Mouse (Mus musculus): ENCODE measurements around the gene Calcrl. TPM values are rescaled to one million over a fixed set of nuclear protein-coding genes. Genes with fewer than 3 reads are reported as not detected.
A peak's percentile ranks its signal among the peaks of the same experiment; 100 is the strongest.

The Calcrl gene
- total RNA-seq (2014; rRNA removed) (19.8 and 31.9 TPM in 2 replicates), polyA plus RNA-seq (2015; fragmentation: Nextera tagmentation; extraction: Ambion mirVana) (12.0 and 16.8 TPM in 2 replicates)

DNA sequence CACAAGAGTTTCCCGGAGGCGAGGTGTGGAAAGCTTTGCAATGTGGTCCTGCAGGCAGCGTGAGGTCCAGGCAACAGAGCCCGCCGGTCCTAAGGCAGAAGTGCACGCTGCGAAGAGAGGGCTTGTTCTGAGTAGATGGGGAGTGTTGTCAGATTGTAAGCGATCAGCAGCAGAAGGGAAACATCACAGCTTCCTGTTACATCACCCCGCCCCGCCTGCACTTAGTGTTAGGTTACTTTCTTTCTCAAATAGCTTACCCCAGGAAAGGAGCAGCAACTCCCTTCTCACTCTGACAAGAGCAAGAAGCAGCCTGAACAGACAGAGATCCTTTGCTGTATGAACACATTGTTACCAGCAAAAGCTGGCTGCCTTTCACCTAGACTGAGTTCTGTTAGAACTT lies at the start of gene Calcrl:
Gene Calcrl, minus strand, starts transcription at position 274 of the 400 bp plus-strand sequence.
- Histone ChIP-seq H3K27ac (peak within 1 kb of the TSS; percentile 64; the same call in 1 of the 2 replicates), H3K36me3 (ENCODE audit: insufficient read depth, low read length) (no peaks in the 10 kb centered on the region), H3K4me2 (ENCODE audit: low read depth, low read length) (peak within 1 kb of the TSS; percentile 66), H3K4me1 (ENCODE audit: insufficient read depth, low read length) (no peaks in the 10 kb centered on the region), H3K27me3 (ENCODE audit: insufficient read depth, low read length) (no peaks in the 10 kb centered on the region), H3K9me3 (ENCODE audit: low read length) (no peaks in the 10 kb centered on the region), H3K4me3 (ENCODE audit: low read length) (peak within 1 kb of the TSS; percentile 37), H3K9ac (replicated peaks; ENCODE audit: low read length) (peak within 1 kb of the TSS; percentile 45)
- ATAC-seq (peak; percentile 82), DNase-seq (ENCODE audit: low spot score) (peak; percentile 67)
- no peak for TF ChIP-seq CTCF (IDR thresholded peaks at IDR 0.05; ENCODE audit: low read depth)
- under 1% methylated on average over 10 of the region's 10 CpGs for WGBS

DNA sequence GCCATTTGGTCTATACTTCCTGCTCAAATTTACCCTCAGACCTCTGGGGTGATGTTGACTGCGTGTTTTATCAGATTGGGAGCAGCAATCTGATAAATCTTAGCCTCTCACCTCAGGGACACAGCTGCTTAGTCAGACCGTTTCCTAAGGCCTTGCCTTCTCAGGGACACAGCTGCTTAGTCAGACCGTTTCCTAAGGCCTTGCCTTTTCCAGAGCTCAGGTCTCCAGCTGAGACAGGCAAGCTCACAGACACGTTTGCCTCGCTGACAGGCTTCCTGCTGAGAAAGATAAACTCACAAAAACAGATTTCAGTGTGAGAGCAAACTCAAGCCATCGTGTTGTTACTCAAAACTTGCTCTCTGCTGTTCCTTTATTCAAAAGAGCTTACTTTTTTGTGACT lies 49.4 kb upstream of the Calcrl start:
- Histone ChIP-seq H3K36me3 (ENCODE audit: insufficient read depth, low read length) (no peaks in the 10 kb centered on the region), H3K4me3 (ENCODE audit: low read length) (no peak overlapping the region), H3K4me1 (ENCODE audit: insufficient read depth, low read length) (no peaks in the 10 kb centered on the region), H3K27ac (no peak overlapping the region), H3K4me2 (ENCODE audit: low read depth, low read length) (no peak overlapping the region), H3K9ac (replicated peaks; ENCODE audit: low read length) (no peak overlapping the region), H3K27me3 (ENCODE audit: insufficient read depth, low read length) (no peaks in the 10 kb centered on the region), H3K9me3 (ENCODE audit: low read length) (no peaks in the 10 kb centered on the region)
- TF ChIP-seq CTCF (IDR thresholded peaks at IDR 0.05; ENCODE audit: low read depth) = no peak
- ATAC-seq (no peak), DNase-seq (ENCODE audit: low spot score) (no peak)
- WGBS = 12% methylated on average over 6 of the region's 6 CpGs

DNA sequence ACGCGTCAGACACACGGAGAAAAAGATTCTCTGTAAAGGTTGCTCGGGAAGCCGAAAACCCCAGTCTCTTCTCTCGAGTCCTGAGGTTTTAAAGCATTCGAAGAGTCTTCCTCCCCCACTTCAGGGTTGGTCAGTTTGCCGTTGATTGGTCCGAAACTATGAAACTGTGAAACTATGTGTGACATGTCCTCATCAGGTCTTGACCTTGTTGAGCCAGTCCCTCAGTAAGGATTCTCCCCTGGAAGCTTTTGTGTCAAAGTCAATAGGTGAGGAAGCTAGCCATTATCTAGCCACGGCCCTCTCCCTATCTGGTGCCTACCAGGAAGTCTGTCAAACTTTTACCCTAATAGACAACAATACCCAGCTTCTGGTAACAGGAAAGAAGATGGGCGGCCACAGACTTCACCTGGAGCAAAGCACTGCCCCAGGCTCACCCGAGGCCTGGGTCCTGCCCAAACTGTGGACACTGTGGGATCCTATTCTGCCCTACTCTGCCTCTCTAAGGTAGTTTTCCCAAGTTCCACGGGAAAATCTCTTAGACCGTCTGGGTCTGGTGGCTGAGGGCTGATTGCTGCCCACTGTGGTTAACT lies 48.8 kb upstream of the Calcrl start:
- no peak for TF ChIP-seq CTCF (IDR thresholded peaks at IDR 0.05; ENCODE audit: low read depth)
- Histone ChIP-seq H3K4me3 (ENCODE audit: low read length) (no peak overlapping the region), H3K4me1 (ENCODE audit: insufficient read depth, low read length) (no peaks in the 10 kb centered on the region), H3K9ac (replicated peaks; ENCODE audit: low read length) (no peak overlapping the region), H3K9me3 (ENCODE audit: low read length) (no peaks in the 10 kb centered on the region), H3K27ac (no peak overlapping the region), H3K27me3 (ENCODE audit: insufficient read depth, low read length) (no peaks in the 10 kb centered on the region), H3K36me3 (ENCODE audit: insufficient read depth, low read length) (no peaks in the 10 kb centered on the region), H3K4me2 (ENCODE audit: low read depth, low read length) (no peak overlapping the region)
- WGBS = 80% methylated on average over 14 of the region's 14 CpGs
- ATAC-seq (no peak), DNase-seq (ENCODE audit: low spot score) (no peak)

DNA sequence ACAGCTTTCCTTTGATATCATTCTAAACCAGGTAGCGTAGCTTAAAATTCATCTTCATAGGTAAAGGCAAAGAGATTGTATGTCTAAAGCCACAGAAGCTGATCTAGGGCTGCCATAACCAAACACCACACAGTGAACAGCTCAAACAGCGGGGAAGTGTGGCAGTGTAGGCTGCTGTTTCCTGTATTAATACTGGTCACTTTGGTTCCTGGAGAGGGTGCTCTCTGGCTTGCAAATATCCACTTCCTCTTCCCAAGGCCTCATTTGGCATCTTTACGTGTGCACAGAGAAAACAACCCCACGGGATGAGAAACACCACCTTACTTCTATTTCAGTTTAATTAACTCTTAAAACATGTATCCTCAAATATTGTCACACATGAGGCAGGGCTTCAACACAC lies 42.2 kb upstream of the Calcrl start:
- Histone ChIP-seq H3K4me3 (ENCODE audit: low read length) (no peak overlapping the region), H3K36me3 (ENCODE audit: insufficient read depth, low read length) (no peaks in the 10 kb centered on the region), H3K4me2 (ENCODE audit: low read depth, low read length) (no peak overlapping the region), H3K4me1 (ENCODE audit: insufficient read depth, low read length) (no peaks in the 10 kb centered on the region), H3K27me3 (ENCODE audit: insufficient read depth, low read length) (no peaks in the 10 kb centered on the region), H3K9ac (replicated peaks; ENCODE audit: low read length) (no peak overlapping the region), H3K27ac (no peak overlapping the region), H3K9me3 (ENCODE audit: low read length) (no peaks in the 10 kb centered on the region)
- WGBS = 83% methylated on average over 4 of the region's 4 CpGs
- ATAC-seq (no peak), DNase-seq (ENCODE audit: low spot score) (no peak)
- TF ChIP-seq CTCF (IDR thresholded peaks at IDR 0.05; ENCODE audit: low read depth) = no peak

DNA sequence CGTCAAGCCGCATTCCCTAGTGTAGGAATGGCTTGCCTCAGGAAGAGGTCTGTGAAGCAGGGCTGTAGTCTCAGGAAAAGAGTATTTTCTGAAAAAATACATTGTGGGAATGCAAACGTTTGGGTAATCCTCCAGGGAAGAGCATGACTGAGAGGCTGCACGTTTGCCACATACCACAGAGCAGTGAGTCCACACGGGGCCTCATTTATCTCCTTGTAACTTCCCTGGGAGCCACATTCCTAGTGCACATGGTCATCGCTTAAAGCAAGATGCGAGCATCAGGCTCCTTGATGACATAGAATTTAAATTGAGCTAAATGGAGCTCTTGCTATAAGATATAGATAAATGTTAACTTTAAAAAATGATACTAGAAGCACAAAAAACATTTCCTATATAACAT lies 39.7 kb upstream of the Calcrl start:
- Histone ChIP-seq H3K36me3 (ENCODE audit: insufficient read depth, low read length) (no peaks in the 10 kb centered on the region), H3K4me2 (ENCODE audit: low read depth, low read length) (no peak overlapping the region), H3K4me3 (ENCODE audit: low read length) (no peak overlapping the region), H3K27ac (no peak overlapping the region), H3K9me3 (ENCODE audit: low read length) (no peaks in the 10 kb centered on the region), H3K4me1 (ENCODE audit: insufficient read depth, low read length) (no peaks in the 10 kb centered on the region), H3K9ac (replicated peaks; ENCODE audit: low read length) (no peak overlapping the region), H3K27me3 (ENCODE audit: insufficient read depth, low read length) (no peaks in the 10 kb centered on the region)
- no peak for TF ChIP-seq CTCF (IDR thresholded peaks at IDR 0.05; ENCODE audit: low read depth)
- DNase-seq (ENCODE audit: low spot score) (no peak), ATAC-seq (no peak)
- WGBS = 50% methylated on average over 7 of the region's 7 CpGs

DNA sequence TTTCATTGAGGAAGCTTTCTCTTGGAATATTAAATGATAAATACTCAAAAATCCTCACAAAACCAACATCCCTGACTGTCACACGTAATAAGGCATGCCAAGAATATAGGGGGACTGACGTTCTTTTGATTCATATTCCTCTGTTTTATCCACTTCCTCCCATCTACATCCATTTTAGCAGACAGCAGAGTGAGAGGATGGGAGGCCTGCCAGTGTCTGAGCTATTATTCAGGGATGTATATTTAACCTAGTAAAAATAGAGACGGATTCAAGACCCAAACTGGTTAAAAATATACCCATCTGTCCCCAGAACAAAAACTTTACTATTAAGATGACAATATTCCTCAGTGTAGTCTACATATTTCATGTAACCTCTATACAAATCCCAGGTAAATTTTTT lies 37.2 kb upstream of the Calcrl start:
- Histone ChIP-seq H3K4me3 (ENCODE audit: low read length) (no peak overlapping the region), H3K4me2 (ENCODE audit: low read depth, low read length) (no peak overlapping the region), H3K4me1 (ENCODE audit: insufficient read depth, low read length) (no peaks in the 10 kb centered on the region), H3K9ac (replicated peaks; ENCODE audit: low read length) (no peak overlapping the region), H3K27ac (no peak overlapping the region), H3K27me3 (ENCODE audit: insufficient read depth, low read length) (no peaks in the 10 kb centered on the region), H3K9me3 (ENCODE audit: low read length) (no peaks in the 10 kb centered on the region), H3K36me3 (ENCODE audit: insufficient read depth, low read length) (no peaks in the 10 kb centered on the region)
- WGBS = 92% methylated on average over 3 of the region's 3 CpGs
- TF ChIP-seq CTCF (IDR thresholded peaks at IDR 0.05; ENCODE audit: low read depth) = no peak
- DNase-seq (ENCODE audit: low spot score) = no peak
- ATAC-seq = no peak

DNA sequence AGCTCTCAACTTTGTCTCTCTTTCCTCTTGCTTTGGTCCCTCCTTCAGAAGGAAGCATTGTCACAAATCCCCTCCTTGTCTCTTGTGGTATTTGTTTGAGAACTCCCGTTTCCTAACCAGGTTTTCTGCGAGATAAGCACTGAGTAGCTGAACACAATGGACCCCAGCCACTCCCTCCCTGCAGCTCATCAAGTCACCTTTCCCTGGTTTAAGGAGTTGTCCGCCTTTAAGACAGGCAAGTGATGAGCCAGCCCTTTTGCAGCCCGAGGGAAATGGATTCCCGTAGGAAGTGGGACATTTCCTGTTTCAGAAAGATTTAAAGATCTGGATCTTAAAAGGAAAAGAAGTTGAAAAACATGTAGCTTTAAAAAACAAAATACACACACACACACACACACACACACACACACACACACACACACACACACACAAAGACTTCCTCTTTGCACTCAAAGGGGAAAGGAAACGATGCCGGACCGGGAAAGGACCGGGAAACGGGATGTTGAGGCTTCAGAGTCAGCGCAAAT lies 34.5 kb upstream of the Calcrl start:
- no peaks in the 10 kb centered on the region for H3K4me1 ChIP-seq (ENCODE audit: insufficient read depth, low read length)
- ATAC-seq (no peak), DNase-seq (ENCODE audit: low spot score) (no peak)
- no peaks in the 10 kb centered on the region for H3K27me3 ChIP-seq (ENCODE audit: insufficient read depth, low read length)
- no peak for TF ChIP-seq CTCF (IDR thresholded peaks at IDR 0.05; ENCODE audit: low read depth)
- H3K9me3 ChIP-seq (ENCODE audit: low read length) = no peaks in the 10 kb centered on the region
- H3K9ac ChIP-seq (replicated peaks; ENCODE audit: low read length) = no peak overlapping the region
- H3K36me3 ChIP-seq (ENCODE audit: insufficient read depth, low read length) = no peaks in the 10 kb centered on the region
- no peak overlapping the region for H3K27ac ChIP-seq
- no peak overlapping the region for H3K4me2 ChIP-seq (ENCODE audit: low read depth, low read length)
- WGBS = 74% methylated on average over 11 of the region's 11 CpGs
- H3K4me3 ChIP-seq (ENCODE audit: low read length) = no peak overlapping the region

Data from hindbrain, postnatal 0 days (tissue).